Mouse (Mus musculus): ENCODE data around the gene Rad51b.

The Rad51b gene

DNA sequence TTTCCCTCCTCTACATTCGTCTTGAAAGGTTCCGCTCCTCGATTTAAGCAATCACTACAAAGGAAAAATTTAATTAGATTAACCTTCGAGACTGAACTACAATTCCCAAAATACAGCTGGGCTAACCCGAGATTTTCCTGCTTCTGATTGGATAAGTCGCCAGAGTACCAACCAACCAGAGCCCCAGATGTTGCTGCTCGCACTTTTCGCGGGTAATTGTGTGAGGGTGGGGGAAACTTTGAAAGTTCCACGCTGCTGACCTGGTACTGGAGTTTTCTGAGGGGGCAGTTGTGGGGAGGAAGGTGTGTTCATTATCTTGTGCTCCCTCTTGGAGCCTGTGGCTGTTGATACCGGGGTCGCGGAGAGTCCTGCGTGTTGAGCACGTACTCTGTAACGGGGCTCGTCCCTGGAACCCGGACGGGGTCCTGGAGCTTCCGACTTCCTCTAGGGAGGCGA lies at the start of gene Rad51b:
Gene Rad51b, plus strand, starts transcription at position 162 of the 456 bp plus-strand sequence.
- DNase-seq (ENCODE audit: low read depth) = peak; percentile 89

DNA sequence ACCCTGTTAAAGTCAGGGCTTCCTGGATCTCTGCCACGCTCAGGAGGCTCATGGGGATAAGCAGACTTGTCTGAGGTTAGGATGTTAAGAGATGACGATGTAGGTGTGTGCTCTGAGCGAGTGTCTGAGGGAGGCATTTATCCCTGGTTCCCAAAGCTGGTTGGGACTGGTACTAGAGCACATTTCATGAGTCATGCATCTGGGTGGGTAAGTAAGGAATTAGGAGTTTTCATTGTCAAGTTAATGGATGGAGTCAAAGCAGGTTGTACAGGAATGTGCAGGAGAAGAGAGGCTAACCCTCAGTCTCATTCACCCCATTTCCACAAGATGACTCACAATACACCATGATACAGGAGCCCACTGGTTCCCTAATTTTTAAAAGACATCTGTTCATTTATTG lies 49.0 kb upstream of the Rad51b start:
- no peak for DNase-seq (ENCODE audit: low read depth)

DNA sequence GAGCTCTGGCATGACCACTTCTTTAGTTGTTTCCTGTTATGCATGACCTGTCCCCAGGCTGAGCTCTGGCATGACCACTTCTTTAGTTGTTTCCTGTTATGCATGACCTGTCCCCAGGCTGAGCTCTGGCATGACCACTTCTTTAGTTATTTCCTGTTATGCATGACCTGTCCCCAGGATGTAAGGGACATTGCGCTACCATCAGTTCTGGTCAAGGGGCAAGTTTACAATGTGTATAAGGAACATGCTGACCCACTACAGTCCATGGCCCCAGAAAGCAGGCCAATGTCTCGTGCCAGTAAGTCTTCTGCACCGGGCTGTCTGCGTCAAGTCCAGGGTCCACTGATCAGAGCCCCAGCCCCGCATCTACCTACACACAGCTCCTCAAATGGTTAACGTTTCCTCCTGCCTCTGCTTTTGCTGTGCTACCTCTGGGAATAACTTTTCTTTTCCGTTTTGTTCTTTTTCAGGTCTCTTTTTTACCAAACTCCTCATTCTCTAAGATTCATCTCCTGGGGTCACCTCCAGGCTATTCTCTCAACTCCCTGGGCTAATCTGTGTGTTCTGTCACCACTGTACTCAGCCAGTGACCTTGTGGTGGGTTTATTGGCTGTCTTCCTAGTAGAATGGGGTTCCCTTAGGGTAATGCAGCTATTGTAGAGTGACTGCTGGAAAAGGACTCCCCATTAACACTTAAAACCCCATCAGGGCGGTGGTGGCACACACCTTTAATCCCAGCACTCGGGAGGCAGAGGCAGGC lies 43.6 kb upstream of the Rad51b start:
- DNase-seq (ENCODE audit: low read depth) = no peak

DNA sequence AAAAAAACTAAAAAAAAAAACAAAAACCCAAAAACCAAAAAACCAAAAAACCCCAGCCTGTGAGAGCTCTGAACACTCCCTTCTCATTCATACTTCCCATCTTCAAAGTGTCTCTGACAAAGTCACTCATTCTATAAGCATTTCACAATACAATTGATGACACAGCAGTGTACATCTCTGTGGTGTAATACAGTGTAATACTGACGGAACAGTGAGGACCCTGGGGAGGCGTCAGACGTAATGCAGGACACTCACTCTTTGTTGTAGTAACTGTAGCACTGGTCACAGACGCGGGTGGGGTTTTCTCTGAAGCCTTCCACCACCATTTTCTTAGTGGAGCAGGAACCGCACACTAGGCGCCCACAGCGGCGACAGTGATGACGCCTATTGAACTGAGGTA lies 42.1 kb upstream of the Rad51b start:
- peak; percentile 4 for DNase-seq (ENCODE audit: low read depth)

DNA sequence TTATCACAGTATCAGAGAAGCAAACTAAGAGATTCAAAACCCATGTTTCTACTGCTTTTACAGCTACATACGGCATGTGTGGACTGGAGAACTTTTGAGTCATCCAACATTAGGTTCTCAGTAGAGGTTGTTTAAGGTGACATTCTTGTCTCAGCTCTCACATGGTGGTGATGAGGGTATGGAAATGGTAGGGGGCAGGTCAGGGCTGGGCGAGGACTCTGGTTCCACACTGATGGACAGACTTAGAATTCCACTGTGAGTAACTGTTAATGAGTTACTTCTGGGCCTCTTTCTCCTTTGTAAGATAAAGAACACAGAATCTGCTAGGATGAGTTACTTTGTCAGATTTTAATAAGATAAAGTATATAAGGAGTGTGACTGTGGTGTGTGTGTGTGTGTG lies 36.9 kb upstream of the Rad51b start:
- no peak for DNase-seq (ENCODE audit: low read depth)

DNA sequence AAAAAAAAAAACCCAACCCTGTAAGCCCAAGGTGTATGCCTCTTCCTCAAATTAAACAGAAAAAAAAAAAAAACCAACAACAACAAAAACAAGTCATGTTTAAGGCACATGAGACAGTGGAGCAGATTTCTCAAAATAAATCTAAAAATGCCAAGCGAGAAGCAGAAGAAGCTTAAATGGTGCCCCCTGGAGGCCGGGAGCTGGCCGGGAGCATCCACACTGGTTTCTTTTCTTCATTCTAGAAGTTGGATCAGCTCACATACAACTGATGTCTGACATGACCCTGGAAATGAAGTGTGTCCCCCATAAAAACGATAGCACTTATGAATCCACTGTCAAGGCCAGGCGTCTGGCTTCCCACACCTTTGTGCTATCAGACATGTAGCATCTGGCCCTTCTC lies 36.0 kb upstream of the Rad51b start:
- DNase-seq (ENCODE audit: low read depth) = peak; percentile 24

DNA sequence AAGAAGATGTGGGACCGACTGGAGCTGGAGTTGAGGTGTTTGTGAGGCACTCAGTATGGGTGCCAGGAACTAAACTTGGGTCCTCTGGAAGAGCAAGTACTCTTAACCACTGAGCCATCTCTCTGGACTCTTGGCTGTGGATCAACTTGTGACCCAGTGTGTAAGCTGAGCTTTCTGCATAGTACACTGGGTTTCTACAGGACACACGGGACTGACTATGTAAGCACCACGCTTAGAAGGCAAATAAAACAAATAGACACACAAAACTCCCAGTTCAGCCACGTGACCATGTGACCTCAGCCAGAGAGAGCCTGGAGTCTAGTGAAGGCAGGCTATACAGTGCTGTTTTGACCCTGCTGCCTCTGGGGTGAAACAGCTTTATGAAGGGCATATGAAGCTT lies 24.5 kb upstream of the Rad51b start:
- no peak for DNase-seq (ENCODE audit: low read depth)

DNA sequence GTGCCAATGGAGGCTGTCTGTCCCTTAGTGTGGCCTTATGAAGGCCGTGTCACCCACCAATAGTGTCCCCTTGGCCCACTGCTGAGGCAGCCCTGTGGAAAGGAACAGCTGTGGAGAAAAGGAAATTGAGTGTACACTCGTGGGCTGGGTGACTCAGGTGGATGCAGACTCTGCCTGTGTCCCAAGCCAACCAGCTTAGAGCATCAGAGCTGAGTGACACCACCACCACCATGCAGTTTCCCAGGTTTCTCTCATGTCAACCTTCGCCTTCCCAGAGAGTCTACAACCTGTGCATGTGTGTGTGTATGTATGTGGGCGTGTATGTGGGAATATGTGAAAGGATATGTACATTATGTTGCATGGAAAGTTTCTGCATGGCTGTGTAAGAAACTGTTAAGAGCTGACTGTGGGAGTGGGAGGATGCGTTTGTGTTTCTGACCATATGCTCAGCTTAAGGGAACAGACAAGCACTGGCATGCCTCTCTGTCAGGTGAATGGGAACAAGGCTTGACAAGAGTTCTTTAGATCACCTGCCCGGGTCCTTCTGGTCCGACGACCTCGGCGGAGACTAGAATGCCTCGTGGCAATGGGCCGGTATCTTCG lies 17.5 kb upstream of the Rad51b start:
- DNase-seq (ENCODE audit: low read depth) = no peak

DNA sequence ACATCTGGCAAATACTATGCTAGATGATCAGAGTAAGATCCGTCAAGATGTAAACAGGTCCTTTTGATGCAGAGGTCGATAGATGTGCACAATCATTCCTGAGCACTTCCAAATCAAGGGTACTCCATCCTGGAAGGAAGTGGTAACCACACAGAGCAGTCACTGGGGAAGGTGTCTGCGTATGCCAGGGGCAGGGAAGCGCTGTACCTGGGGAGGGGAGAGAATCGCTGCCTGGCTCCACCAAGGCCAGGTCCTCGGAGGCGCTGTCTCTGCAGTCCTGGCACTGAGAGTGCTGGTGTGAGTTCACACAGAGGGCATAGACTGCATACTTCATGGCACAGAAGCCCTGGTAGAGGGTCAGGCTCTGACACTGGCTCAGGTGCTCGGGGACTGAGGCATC lies 14.5 kb upstream of the Rad51b start:
- DNase-seq (ENCODE audit: low read depth) = no peak

DNA sequence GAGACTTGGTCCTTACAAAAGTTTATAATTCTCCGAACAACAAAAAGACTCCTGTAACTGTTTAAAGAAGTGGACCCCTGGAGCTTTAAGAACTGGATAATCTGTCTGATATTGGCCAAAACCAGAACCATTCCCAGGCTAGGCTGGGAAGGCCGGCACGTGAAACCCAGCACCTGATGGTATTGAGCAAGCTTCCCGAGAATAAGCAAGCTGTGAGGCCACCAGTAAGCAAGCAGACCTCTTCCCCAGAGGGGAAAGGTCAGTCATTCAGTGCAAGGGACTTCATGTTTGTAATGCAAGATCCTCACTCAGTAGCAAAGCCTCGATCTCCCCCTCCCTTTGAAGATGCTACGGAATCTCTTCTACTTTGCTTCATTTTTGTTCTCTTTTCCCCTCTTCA lies 4.2 kb upstream of the Rad51b start:
- no peak for DNase-seq (ENCODE audit: low read depth)

DNA sequence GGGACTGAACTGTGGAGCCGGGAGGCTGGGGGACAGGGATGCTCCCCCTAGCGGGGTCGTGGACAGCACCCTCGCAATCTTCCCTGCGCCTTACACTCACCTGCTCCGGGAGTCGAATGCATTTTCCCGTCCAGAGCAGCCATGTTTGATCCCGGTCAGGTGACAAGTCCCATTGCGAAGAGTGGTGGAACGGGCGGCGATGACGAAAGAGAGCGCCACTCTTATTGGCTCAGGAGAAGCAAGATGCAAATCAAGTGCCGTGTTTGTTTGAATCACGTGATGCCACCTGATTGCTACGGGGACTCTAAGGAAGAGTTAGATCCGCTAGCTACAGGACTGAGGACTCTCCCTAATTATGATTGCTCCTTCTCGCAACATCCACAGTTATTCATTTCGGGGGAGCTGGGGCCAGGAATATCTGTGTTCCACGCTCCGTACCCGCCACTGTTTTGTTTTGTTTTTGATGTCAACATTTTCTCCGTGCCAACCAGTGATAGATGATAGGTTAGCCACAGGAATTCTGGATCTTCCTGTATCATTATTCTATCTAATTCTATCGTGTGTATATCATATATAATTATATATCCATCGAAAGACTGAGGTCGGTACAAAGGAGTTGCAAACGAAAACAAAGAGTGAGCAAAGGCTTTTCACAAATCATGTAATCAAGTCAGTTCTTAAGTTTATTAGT lies 811 bp upstream of the Rad51b start, which contains the start of gene Zfyve26:
Gene Zfyve26, minus strand, starts transcription at position 179 of the 691 bp plus-strand sequence.
- DNase-seq (ENCODE audit: low read depth) = peak; percentile 92

DNA sequence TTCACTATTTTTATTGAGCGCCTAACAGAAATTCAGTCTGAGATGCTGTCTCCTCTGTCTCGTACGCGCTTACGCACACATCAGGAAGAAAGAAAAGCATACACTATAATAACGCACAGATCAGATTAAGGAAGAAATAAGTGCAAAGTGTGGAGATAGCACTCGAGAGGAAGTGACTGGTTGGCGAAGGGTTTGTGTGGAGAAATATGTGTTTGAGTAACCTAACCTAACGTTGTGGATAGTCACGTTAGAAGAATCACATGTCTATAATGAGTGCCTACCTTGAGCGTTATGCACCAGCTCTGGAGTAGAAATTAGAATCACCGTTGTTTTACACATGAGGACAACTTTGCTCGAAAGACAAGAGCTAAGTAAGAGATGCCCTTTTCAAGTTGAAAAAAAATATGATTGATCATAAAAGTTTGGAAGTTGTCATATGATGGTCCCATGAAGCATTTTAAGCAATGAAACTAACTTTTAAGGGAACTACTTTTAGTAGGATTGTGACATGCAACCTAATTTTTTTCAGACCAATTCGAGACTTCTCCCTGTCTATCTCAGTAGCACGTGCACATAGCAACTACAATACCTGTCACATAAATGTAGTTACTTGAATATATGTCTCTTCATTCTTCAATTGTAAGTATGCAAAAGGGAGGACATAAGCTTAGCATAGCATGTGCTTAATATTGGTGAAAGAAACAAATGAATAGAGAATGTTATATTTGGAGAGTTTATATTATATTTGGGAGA lies 978 bp downstream of the Rad51b start:
- peak; percentile 28 for DNase-seq (ENCODE audit: low read depth)

DNA sequence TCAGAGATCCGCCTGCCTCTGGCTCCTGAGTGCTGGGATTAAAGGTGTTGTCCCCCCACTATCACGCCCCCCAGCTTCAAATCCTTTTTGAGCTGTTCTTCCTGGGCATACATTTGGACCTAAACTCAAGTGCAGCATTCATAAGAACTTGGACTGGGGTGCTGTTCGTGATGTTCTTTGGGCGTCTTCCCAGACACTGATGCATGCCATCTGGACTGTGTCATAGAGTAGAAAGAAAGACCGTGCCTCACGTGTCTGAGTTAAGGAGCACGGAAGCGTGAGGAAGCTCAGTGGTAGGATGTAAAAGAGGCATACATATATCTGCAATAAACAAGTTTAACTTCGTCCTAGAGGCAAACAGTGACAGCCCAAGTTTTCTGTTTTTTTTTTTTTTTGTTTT lies 4.7 kb downstream of the Rad51b start:
- no peak for DNase-seq (ENCODE audit: low read depth)

DNA sequence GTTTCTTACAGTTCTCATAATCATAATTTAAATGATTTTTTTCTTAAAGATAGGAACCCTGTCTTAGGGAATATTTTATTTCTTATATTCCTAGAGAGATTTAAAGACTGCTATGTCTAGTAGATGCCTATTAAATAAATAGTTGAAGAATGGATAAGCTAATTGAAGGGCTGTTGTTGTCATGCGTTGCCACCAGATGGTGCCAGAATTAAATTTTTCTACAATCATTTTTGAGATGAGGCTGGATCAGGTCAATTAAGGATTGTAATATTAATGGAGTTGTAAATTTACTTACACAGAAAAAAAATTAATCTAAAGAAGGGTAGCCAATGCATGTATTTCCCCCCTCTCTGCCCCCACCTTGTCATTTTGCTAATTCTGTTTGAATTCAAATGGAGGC lies 8.0 kb downstream of the Rad51b start:
- DNase-seq (ENCODE audit: low read depth) = no peak

DNA sequence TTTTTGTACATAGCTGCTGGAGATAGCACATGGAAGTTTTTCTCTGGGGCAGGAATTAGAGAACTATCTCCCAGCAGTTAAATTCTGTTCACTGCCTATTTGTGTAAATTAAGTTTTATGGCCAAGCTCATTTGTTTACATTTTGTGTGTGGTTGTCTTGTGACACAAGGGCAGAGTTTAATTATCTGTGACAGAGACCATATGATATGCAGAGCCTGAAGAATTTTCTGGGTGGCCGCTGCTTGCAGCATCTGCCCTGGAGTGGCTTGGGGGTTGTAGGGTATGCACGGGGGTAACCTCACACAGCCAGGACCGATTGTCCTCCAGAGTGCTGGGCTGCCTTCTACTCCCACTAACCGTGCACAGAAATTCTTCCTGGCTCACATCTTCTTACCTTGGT lies 8.9 kb downstream of the Rad51b start:
- DNase-seq (ENCODE audit: low read depth) = no peak

DNA sequence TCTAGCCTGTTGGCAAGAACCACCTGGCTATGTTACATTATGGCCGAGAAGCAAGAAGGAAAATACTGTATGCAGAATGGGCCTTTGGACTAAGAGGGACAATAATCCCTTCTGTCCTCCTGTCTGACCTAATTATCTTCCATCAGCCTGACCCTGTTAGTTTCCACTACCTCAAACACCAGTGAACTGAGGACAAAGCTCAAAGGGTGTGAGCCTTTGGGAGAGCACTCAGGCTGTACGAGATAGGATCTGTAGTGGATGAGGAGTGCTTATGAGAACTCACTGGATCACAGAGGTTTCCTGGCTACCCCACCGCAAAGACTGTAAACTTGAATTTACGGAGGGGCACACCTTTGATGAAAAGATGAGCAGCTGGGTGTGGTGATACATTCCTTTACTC lies 16.6 kb downstream of the Rad51b start:
- no peak for DNase-seq (ENCODE audit: low read depth)

DNA sequence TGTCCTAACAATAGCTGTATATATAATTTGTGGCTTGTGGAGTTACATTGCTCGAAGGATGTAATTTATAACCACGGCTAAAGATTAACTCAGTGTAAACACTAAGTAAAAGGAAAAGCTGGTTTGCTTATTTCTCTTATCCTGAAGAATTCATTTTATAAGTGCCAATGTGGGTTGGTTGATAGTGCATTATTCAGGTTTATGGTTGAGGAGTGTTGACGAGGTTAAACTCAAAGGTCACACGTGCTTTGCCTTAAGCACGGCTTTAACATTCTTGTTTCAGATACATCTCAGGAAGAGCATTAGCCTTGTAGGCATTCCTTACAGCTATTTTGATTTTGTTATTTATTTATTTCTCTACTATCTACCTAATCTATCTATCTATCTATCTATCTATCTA lies 20.3 kb downstream of the Rad51b start:
- DNase-seq (ENCODE audit: low read depth) = no peak

DNA sequence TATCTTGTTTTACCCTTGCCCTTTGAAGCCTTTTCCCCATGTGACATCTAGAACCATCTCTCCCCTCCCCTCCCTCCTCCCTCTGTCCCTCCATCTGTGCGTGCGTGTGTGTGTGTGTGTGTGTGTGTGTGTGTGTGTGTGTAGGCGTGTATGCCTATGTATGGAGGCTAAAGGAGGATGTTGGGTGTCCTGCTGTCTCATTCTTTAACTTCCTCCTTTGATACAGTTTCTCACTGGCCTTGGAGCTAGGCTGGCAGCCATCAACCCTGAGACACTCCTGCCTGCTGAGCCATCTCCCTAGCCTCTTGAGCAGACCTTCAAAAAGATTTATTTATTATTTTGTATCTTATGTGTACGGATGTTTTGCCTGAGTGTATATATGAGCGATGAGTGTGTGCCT lies 23.8 kb downstream of the Rad51b start:
- no peak for DNase-seq (ENCODE audit: low read depth)

DNA sequence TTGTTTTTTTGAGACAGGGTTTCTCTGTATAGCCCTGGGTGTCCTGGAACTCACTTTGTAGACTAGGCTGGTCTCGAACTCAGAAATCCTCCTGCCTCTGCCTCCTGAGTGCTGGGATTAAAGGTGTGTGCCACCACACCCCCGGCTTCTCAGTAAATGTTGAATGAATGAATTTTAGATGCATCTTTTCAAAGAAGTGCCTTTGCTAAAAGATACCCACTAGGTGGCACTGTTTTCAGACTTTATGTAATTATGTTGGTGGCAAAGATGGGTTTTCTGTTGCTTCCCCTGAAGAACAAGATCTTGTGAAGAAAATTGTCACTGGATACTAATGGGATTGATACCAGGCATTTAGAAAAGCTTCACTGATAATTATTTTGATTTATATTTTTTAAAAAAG lies 25.5 kb downstream of the Rad51b start:
- peak; percentile 37 for DNase-seq (ENCODE audit: low read depth)

DNA sequence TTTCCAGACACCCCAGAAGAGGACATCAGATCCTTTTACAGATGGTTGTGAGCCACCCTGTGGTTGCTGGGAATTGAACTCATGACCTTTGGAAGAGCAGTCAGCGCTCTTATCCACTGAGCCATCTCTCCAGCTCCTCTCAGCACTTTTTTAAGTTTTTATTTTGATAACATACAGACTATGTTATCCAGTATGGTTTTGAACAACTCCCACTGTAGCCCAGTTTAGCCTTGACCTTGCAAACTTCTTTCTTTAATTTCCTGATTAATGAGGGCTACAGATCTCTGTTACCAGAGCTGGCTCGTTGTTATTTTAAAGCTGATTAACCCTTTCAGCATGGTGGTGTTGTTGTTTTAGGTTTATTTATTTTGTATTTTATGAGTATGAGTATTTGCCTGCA lies 29.2 kb downstream of the Rad51b start:
- DNase-seq (ENCODE audit: low read depth) = no peak

DNA sequence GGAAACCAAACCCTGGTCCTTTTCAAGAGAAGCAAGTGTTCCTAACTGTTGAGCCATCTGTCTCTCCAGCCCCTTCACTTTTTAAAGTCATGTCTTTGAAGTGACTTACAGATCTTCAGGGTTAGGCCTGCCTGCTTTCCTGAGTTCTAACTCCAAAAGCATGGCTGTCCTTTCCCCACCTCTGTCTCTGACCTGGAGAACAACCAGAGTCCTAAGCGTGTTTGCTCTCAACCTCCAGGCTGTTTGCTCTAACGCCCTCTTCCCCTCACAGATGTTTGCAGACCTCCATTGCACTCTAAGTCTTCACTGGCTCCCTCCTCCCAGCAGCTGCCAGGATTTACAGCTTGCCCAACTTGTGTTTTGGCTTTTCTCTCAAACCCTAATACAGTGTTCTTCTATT lies 29.7 kb downstream of the Rad51b start:
- DNase-seq (ENCODE audit: low read depth) = no peak

DNA sequence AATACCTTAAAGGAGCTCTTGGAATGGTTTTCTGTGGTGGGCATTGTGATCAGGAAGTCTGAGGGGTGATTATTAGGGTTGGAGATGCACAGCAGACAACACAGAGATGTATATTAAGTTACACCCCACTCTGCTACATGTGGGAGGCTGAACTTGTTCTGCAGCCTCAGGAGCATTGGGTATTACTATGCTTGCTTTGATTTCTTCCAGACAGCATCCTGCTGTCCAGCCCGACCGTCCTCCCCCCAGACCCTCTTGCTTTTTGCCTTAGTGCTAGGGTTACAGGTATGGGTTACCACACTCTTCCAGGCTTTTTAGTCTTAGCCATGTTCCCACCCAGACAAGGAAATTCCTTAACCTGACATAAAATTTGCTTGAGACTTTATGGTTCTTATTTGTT lies 30.8 kb downstream of the Rad51b start:
- no peak for DNase-seq (ENCODE audit: low read depth)

DNA sequence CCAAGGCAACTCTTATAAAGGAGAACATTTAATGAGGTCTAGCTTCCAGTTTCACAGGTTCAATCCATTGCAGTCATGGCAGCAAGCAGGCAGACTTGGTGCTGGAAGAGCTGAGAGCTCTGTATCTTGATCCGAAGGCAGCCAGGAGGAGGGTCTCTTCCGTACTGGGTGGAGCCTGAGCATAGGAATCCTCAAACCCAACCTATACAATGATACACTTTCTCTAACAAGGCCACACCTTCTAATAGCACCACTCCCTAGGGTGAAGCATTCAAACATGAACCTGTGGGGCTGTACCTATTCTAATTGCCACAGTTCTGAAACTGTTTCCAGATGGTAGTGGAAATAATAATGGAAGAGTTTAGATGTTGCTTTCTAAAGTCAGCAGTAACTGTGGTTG lies 33.5 kb downstream of the Rad51b start:
- no peak for DNase-seq (ENCODE audit: low read depth)

Measured in c-Kit-positive CD71-negative TER-119-negative erythroid progenitor cells, embryonic 14.5 days (primary cell).